Mouse (Mus musculus) brain, embryonic 14.5 days (tissue): ENCODE measurements at regions not wholly inside any gene's neighbourhood (a gene's known extent, or its start where the extent isn't known, plus 50 kb on each side); places are given as distances from the start of the nearest gene placed in this dataset.

Experiments used
- DNase-seq: peaks from one replicate; pipeline ENCODE4 v3.0.0-alpha.2; 2011; ENCODE audit warnings: low read depth
- CTCF ChIP-seq: fragments of 200-500 bp; IDR thresholded peaks from 2 replicates; pipeline ENCODE4 v1.5.1; 2012; ENCODE audit warnings: inconsistent platforms, mild to moderate bottlenecking, moderate library complexity, borderline replicate concordance; ENCODE audit not compliant: insufficient read depth, insufficient read length; ENCODE audit errors: extremely low read depth
- POLR2A ChIP-seq: fragments of 200-500 bp; IDR thresholded peaks from 2 replicates; pipeline ENCODE4 v1.6.1; 2012; ENCODE audit warnings: mild to moderate bottlenecking, inconsistent platforms, borderline replicate concordance; ENCODE audit not compliant: poor library complexity, insufficient read depth, insufficient read length, severe bottlenecking; ENCODE audit errors: extremely low read depth

GRCm38 (mm10) chr2:74168307-74168706, 257.2 kb upstream of the Atp5g3 start:
- peak; percentile 45 for DNase-seq
- no peak for TF ChIP-seq POLR2A
- no peak for TF ChIP-seq CTCF

- TF ChIP-seq CTCF: no peak
- no peak for DNase-seq
Measured at GRCm38 (mm10) chr2:74154062-74154461, 242.9 kb upstream of the Atp5g3 start.

GRCm38 (mm10) chr2:74153247-74153850, 242.2 kb upstream of the Atp5g3 start:
- no peak for TF ChIP-seq POLR2A
- TF ChIP-seq CTCF: no peak
- peak; percentile 66 for DNase-seq

GRCm38 (mm10) chr2:74152534-74153246, 241.6 kb upstream of the Atp5g3 start:
- DNase-seq: peak; percentile 91
- TF ChIP-seq CTCF: no peak
- TF ChIP-seq POLR2A: no peak

- DNase-seq: no peak
- TF ChIP-seq POLR2A (no peak), CTCF (no peak)
Measured at GRCm38 (mm10) chr2:74147193-74147592, 236.1 kb upstream of the Atp5g3 start.

- TF ChIP-seq POLR2A (no peak), CTCF (no peak)
- peak; percentile 95 for DNase-seq
Measured at GRCm38 (mm10) chr2:74136624-74137003, 225.5 kb upstream of the Atp5g3 start.

GRCm38 (mm10) chr2:74135963-74136623, 225.0 kb upstream of the Atp5g3 start:
- peak; percentile 49 for DNase-seq
- no peak for TF ChIP-seq CTCF
- TF ChIP-seq POLR2A: no peak

GRCm38 (mm10) chr2:74130141-74130588, 219.0 kb upstream of the Atp5g3 start:
- peak; percentile 92 for DNase-seq
- TF ChIP-seq CTCF (no peak), POLR2A (no peak)

GRCm38 (mm10) chr2:74128782-74129538, 217.8 kb upstream of the Atp5g3 start:
- no peak for TF ChIP-seq POLR2A
- DNase-seq: peak; percentile 93

DNA sequence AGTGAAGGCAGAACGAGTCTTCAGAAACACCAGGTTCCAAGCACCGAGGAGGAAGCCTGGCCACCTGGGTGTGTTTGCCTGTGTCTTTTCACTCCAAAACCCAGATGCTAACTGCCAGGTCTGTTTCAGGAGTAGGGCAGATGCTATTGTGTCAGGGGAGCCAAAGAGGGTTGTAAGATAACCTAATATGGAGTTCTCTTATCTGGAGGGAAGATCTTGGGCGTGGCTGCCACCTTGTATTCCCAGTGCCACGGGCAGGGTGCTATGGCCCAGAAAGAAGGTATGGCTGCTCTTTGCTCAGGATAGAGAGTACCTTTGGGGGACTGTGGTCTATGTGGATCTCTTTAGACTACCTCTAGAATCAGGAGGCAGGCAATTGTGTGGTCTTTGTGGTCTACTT, 216.0 kb upstream of the Atp5g3 start:
- no peak for TF ChIP-seq POLR2A
- no peak for TF ChIP-seq CTCF
- no peak for DNase-seq

DNA sequence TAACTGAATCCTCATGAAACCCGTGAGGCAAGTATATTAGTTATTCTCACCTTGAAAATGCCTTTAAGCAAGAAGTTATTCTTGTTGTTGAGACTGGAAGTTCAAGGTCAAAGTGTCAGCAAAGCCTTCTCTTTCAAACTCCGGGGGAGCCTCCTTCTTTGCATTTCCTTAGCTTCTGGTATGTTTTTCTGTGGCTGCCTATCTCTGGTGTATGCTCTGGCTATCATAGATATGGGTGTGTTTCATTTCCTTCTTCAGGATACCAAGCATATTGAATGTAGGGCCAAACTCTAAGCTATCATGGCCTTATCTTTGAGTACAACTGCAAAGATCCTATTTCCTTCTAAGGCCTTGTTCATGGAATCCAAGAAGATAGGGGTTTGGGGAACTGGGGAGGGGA, 213.1 kb upstream of the Atp5g3 start:
- no peak for DNase-seq
- TF ChIP-seq CTCF: no peak
- no peak for TF ChIP-seq POLR2A

DNA sequence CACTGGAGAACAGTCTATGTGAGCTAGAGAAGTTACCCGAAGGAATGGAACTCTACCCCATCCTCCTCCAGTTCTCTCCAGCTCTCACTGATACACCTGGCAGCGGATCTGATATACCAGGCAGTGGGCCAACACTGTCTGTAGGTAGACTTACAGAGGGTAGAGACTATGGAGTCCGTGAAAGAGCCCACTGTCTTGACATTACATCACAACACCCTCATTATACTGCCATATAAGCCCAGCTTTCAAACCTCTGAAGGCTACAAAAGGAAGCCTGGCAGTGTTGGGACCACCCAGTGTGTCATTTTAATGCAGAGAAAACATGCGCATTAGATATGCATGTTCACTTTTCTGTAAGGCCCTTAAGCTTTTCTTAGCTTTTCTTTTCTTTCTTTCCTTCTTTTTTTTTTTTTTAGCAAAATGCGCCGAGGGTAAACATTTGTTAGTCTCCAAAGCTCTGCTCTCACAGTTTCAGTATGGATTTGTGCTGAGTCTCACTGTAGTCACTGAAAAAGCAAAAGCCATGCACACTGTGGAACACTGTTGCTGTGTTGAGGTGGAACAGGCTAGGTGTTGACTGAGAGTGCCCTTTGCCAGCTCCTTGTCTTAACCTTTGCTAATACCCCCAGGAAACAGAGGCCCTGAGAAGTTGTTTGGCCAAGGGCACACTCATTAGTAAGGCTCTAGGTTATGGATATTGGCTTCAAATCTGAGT, 212.4 kb upstream of the Atp5g3 start:
- peak; percentile 90 for DNase-seq
- no peak for TF ChIP-seq CTCF
- no peak for TF ChIP-seq POLR2A
